Mouse (Mus musculus) liver, adult 10 weeks (tissue): ENCODE results near the gene Cox4i1. TPM values are rescaled to one million over a fixed set of nuclear protein-coding genes. Genes with fewer than 3 reads are reported as not detected.

Source experiments
- polyA plus RNA-seq: library from polyadenylated mRNA; stranded (reverse); fragments of 350-450 nt; fragmentation: Illumina TruSeq; extraction: RNeasy Lipid Tissue Mini Kit (QIAGEN cat#74804); gene quantifications from one replicate; pipeline ENCODE4 v1.2.3, GENCODE M21; 2014; ENCODE audit warnings: low read depth, low replicate concordance

Gene Cox4i1
- 60.8 TPM for polyA plus RNA-seq

GRCm38 (mm10) chr8:120667561-120668373 is at the start of gene Cox4i1, which contains the start of gene Gm27021:
Cox4i1 (plus strand) TSS chr8:120668222.
Gm27021 (minus strand) TSS chr8:120668079.

DNA sequence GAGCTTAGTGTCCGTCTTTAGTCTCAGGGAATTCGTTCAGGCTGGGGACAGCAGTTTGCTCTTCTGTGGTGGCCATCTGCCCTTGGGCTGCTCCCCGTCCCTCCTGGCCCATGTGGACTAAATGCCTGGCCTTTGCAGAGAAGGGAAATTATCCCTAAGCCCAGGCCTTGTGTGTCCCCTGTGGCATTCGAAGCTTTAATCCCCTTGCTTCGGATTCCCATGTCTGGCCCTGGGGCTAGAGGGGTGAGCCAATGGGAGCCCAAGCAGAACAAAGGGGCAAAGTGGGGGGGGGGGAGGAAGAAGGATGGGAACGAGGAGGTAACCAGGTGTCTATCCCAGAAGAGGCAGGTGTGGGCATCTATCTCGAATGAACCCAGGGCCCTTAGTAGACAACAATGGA is 20.5 kb upstream of the Cox4i1 start, which contains the start of gene 1190005I06Rik:
TSS of gene 1190005I06Rik (minus strand) at position 101 of the 400 bp plus-strand sequence.

GRCm38 (mm10) chr8:120668374-120668905 is 418 bp downstream of the Cox4i1 start, which contains the start of gene Emc8:
Emc8 (minus strand) TSS chr8:120668573.

Other genes starting within 250 kb of the Cox4i1 start
- gene Gins2, start 78.9 kb upstream of the Cox4i1 start, polyA plus RNA-seq, result not detected
- not detected for gene 1190005I06Rik, start 20.6 kb upstream of the Cox4i1 start, polyA plus RNA-seq
- not detected for gene Gm27021, start 143 bp upstream of the Cox4i1 start, polyA plus RNA-seq
- 3.6 TPM for gene Emc8, start 351 bp downstream of the Cox4i1 start, polyA plus RNA-seq
- gene Irf8, start 68.1 kb downstream of the Cox4i1 start, polyA plus RNA-seq, result 0.64 TPM